Mouse (Mus musculus) MEL (cell line): ENCODE measurements around the gene Lcn2.

Source experiments
- CTCF ChIP-seq, 3 experiments: IDR thresholded peaks in 2 of 3; conservative IDR thresholded peaks in 1 of 3; 2 replicates each; pipeline ENCODE4 v1.5.1; 2011 to 2012; ENCODE audit warnings: low read length in 3 of 3, low read depth in 2 of 3, mild to moderate bottlenecking in 2 of 3, improper control_type of control experiment in 1 of 3, inconsistent platforms in 1 of 3, mixed read lengths in 1 of 3, moderate library complexity in 1 of 3; ENCODE audit not compliant: control insufficient read depth in 1 of 3, insufficient read depth in 1 of 3, poor library complexity in 1 of 3, severe bottlenecking in 1 of 3
- RAD21 ChIP-seq: IDR thresholded peaks from 2 replicates; pipeline ENCODE4 v1.6.1; 2011; ENCODE audit warnings: mild to moderate bottlenecking, low read depth, low read length, improper control_type of control experiment

DNA sequence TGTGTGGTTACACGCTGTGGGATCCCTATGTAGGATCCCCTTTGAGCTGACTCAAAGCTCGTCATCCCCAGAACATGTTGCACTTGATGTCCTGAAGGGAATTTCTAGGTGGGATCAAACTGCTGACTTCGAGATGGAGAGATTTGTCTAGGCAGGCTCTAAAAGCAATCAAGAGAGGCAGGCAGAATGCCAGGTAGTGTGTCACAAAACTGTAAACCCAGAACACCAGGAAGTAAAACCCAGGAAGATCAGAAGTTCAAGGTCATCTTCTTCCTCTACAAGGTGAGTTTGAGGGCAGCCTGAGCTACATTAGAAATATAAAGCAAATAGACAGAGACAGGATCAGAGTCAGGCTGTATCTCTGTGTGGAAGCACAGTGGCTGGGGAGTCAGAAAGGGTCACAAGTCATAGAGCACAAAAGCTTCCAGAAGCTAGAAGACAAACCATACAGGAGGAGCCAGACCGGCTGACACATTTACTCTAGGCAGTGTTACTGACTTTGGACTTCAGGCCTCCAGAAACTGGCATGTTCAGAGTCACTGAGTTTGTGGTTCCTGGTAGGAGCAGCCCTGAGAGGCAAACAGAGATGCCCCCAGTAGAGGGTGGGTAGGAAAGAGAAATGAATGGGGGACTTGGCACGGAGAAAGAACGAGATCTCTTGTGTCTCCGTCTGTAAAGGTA is 19.2 kb upstream of the Lcn2 start:
- TF ChIP-seq RAD21 = no peak
- no peak for TF ChIP-seq CTCF (IDR thresholded peaks at IDR 0.05 in 2 of 3, conservative IDR thresholded peaks at IDR 0.05 in 1 of 3; ENCODE audit: control insufficient read depth in 1 of 3, insufficient read depth in 1 of 3, low read depth in 2 of 3, low read length in 3 of 3, poor library complexity in 1 of 3, severe bottlenecking in 1 of 3)
